Mouse (Mus musculus) erythroblast, embryonic 14.5 days (primary cell): ENCODE data around the gene Arhgap1.

ENCODE experiments used
- GATA1 ChIP-seq: IDR thresholded peaks from 2 replicates; pipeline ENCODE4 v1.6.1; 2012; ENCODE audit warnings: low read length, inconsistent platforms, mixed read lengths
- TAL1 ChIP-seq: IDR thresholded peaks from 3 replicates; pipeline ENCODE4 v1.6.1; 2012; ENCODE audit warnings: low read length, inconsistent platforms, mixed read lengths

DNA sequence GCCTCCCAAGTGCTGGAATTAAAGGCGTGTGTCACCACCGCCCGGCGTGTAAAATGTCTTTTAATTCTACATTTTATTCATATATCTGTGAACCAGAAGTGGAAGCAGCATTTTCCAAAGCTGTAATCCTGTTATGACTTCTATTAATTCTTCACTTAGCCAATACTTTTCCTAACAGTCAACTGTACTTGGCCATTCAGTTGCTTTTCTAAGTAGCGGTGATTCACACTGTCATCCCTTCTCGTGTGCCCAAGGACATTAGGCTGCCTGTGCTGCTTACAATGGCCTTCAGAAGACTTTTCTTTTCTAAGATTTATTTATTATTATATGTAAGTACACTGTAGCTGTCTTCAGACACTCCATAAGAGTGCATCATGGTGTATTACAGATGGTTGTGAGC, 58.7 kb downstream of the Arhgap1 start:
- TF ChIP-seq TAL1 (no peak), GATA1 (no peak)
